In genomic region chr5:30709744-30710383, GRCm38 (mm10) we compare ENCODE assay signal across 9 mouse cellular contexts. TPM values are rescaled to one million over a fixed set of nuclear protein-coding genes. Genes with fewer than 3 reads are reported as not detected.
DNase-seq lines count a peak whose midpoint lies in the region; ATAC-seq and TF ChIP-seq lines count a peak whose summit lies in the region.
"Had no signal": no experiment of that assay in that cellular context is flagged by ENCODE, and none has a peak within 500 bp of the region (broad histone marks: within the 10 kb centered on the region; RNA-seq: fewer than 3 reads in every experiment).

No protein-coding gene starts in this region.

- no peaks in the 10 kb centered on the region for H3K36me3 ChIP-seq in kidney, embryonic 15.5 days
- H3K36me3 ChIP-seq in intestine, embryonic 15.5 days: no peaks in the 10 kb centered on the region
- H3K36me3 ChIP-seq in limb, embryonic 14.5 days (ENCODE audit: control insufficient read depth, insufficient read depth, low read length): no peaks in the 10 kb centered on the region
- H3K36me3 ChIP-seq in thymus, adult 2 months (ENCODE audit: control insufficient read depth, insufficient read depth, low read length): no peaks in the 10 kb centered on the region

- no peak overlapping the region for H3K4me3 ChIP-seq in kidney, embryonic 15.5 days (replicated peaks)
- H3K4me3 ChIP-seq in intestine, embryonic 15.5 days (replicated peaks): no peak overlapping the region
- no peak overlapping the region for H3K4me3 ChIP-seq in limb, embryonic 14.5 days (replicated peaks; ENCODE audit: low read length)
- H3K4me3 ChIP-seq in olfactory bulb, adult 2 months (ENCODE audit: insufficient read depth, low read depth, low read length): no peak overlapping the region
- no peak overlapping the region for H3K4me3 ChIP-seq in thymus, adult 2 months (ENCODE audit: control insufficient read depth, insufficient read depth, low read length)
- H3K4me3 ChIP-seq: erythroblast, embryonic 14.5 days had no signal

- peaks cover 35% of the 10 kb centered on the region for H3K4me1 ChIP-seq in kidney, embryonic 15.5 days
- H3K4me1 ChIP-seq in intestine, embryonic 15.5 days (replicated peaks): peaks cover 28% of the 10 kb centered on the region
- peaks cover 9% of the 10 kb centered on the region for H3K4me1 ChIP-seq in limb, embryonic 14.5 days (ENCODE audit: control insufficient read depth, insufficient read depth, low read length)
- H3K4me1 ChIP-seq in olfactory bulb, adult 2 months (ENCODE audit: control insufficient read depth, insufficient read depth, low read length): peaks cover 22% of the 10 kb centered on the region
- peaks cover 18% of the 10 kb centered on the region for H3K4me1 ChIP-seq in thymus, adult 2 months (replicated peaks; ENCODE audit: control insufficient read depth, insufficient read depth, low read length)

- DNase-seq in kidney, adult 11 months: peak; percentile 63
- peak; percentile 72 for DNase-seq in brain, embryonic 18.5 days (ENCODE audit: low read depth, low spot score)
- DNase-seq in forelimb bud, embryonic 11.5 days (ENCODE audit: low read depth, low spot score): peak; percentile 92
- DNase-seq in limb, embryonic 14.5 days (ENCODE audit: low spot score): peak; percentile 92
- DNase-seq in thymus, adult 2 months: peak; percentile 70

- TF ChIP-seq POLR2A in limb, embryonic 14.5 days (IDR thresholded peaks at IDR 0.05; ENCODE audit: borderline replicate concordance, extremely low read depth, insufficient read depth, insufficient read length): no peak
- TF ChIP-seq POLR2A in olfactory bulb, adult 2 months (IDR thresholded peaks at IDR 0.05; ENCODE audit: insufficient read depth, low read depth, low read length): no peak
- no peak for TF ChIP-seq POLR2A in thymus, adult 2 months (IDR thresholded peaks at IDR 0.05; ENCODE audit: control insufficient read depth, extremely low read depth, insufficient read depth, low read length, poor library complexity)

- ATAC-seq in kidney, embryonic 15.5 days (replicated peaks; ENCODE audit: low FRiP score): no peak
- ATAC-seq in intestine, embryonic 15.5 days: 0 out of 2 replicates have a peak, but pooled peaks have one; percentile 15
- peak; percentile 53 for ATAC-seq in limb, embryonic 14.5 days (ENCODE audit: low FRiP score, low read depth)

- H3K27ac ChIP-seq in kidney, embryonic 15.5 days: no peak overlapping the region
- H3K27ac ChIP-seq in intestine, embryonic 15.5 days: no peak overlapping the region
- no peak overlapping the region for H3K27ac ChIP-seq in limb, embryonic 14.5 days (replicated peaks; ENCODE audit: low read depth, low read length)
- no peak overlapping the region for H3K27ac ChIP-seq in olfactory bulb, adult 2 months (ENCODE audit: insufficient read depth, low read depth, low read length)
- H3K27ac ChIP-seq in thymus, adult 2 months (ENCODE audit: control insufficient read depth, insufficient read depth, low read length): no peak overlapping the region

- no peaks in the 10 kb centered on the region for H3K9me3 ChIP-seq in kidney, embryonic 15.5 days (replicated peaks)
- no peaks in the 10 kb centered on the region for H3K9me3 ChIP-seq in intestine, embryonic 15.5 days
- no peaks in the 10 kb centered on the region for H3K9me3 ChIP-seq in limb, embryonic 14.5 days (ENCODE audit: control insufficient read depth, low read length)

- peaks cover 60% of the 10 kb centered on the region for H3K27me3 ChIP-seq in kidney, embryonic 15.5 days
- H3K27me3 ChIP-seq in intestine, embryonic 15.5 days (replicated peaks): peaks cover 44% of the 10 kb centered on the region
- H3K27me3 ChIP-seq in limb, embryonic 14.5 days (ENCODE audit: control insufficient read depth, insufficient read depth, low read length): peaks cover 45% of the 10 kb centered on the region
- peaks cover 18% of the 10 kb centered on the region; the same call in 1 of the 2 replicates for H3K27me3 ChIP-seq in thymus, adult 2 months (ENCODE audit: control insufficient read depth, insufficient read depth, low read length)

- H3K4me2 ChIP-seq in kidney, embryonic 15.5 days: no peak overlapping the region
- H3K4me2 ChIP-seq in intestine, embryonic 15.5 days (replicated peaks): no peak overlapping the region
- H3K4me2 ChIP-seq in limb, embryonic 14.5 days (replicated peaks; ENCODE audit: low read depth, low read length, severe bottlenecking): no peak overlapping the region

- WGBS in kidney, embryonic 15.5 days: 11% methylated on average over 13 of the region's 13 CpGs
- 10% methylated on average over 13 of the region's 13 CpGs for WGBS in intestine, embryonic 15.5 days
- WGBS in limb, embryonic 14.5 days: 10% methylated on average over 13 of the region's 13 CpGs
- 4% methylated on average over 13 of the region's 13 CpGs for WGBS in olfactory bulb, adult 2 months
- 8% methylated on average over 12 of the region's 13 CpGs for WGBS in thymus, adult 2 months

- H3K9ac ChIP-seq in kidney, embryonic 15.5 days: no peak overlapping the region
- H3K9ac ChIP-seq in intestine, embryonic 15.5 days: no peak overlapping the region
- H3K9ac ChIP-seq in limb, embryonic 14.5 days (ENCODE audit: low read depth, low read length, severe bottlenecking): no peak overlapping the region

- TF ChIP-seq CTCF in olfactory bulb, adult 2 months (IDR thresholded peaks at IDR 0.05; ENCODE audit: insufficient read depth, low read depth, low read length): peak; percentile 67; the same call in 1 of the 2 replicates
- TF ChIP-seq CTCF in thymus, adult 2 months (IDR thresholded peaks at IDR 0.05; ENCODE audit: borderline replicate concordance, control insufficient read depth, extremely low read depth, insufficient read depth, low read length, poor library complexity): peak; percentile 53; the same call in 1 of the 2 replicates

RNA-seq across cellular contexts. Expression of gene Dpysl5, which starts 1.5 kb away (rescaled TPM):
- 6.8 and 7.7 TPM in 2 replicates for polyA plus RNA-seq in kidney, embryonic 15.5 days (2015; fragmentation: Nextera tagmentation; extraction: Ambion mirVana)
- 6.6 and 7.1 TPM in 2 replicates for polyA plus RNA-seq in intestine, embryonic 15.5 days (2015; fragmentation: Nextera tagmentation; extraction: Ambion mirVana)
- 9.2 and 9.9 TPM in 2 replicates for polyA plus RNA-seq in limb, embryonic 14.5 days (2012; rRNA removed)
- polyA plus RNA-seq in limb, embryonic 14.5 days (2014; fragmentation: Nextera tagmentation; extraction: Ambion mirVana): 4.6 and 5.8 TPM in 2 replicates
- polyA plus RNA-seq in olfactory bulb, adult 2 months (2012; ENCODE audit: insufficient read depth, insufficient read length, low replicate concordance, missing spikeins): not detected in 2 replicates
- 0.75 and 0.92 TPM in 2 replicates for polyA plus RNA-seq in thymus, adult 2 months (2012; rRNA removed)
- polyA plus RNA-seq: erythroblast, embryonic 14.5 days had no signal

RNA-seq across cellular contexts. Expression of gene Cenpa, which starts 43.3 kb away (rescaled TPM):
- 298 and 308 TPM in 2 replicates for polyA plus RNA-seq in kidney, embryonic 15.5 days (2015; fragmentation: Nextera tagmentation; extraction: Ambion mirVana)
- polyA plus RNA-seq in intestine, embryonic 15.5 days (2015; fragmentation: Nextera tagmentation; extraction: Ambion mirVana): 216 and 224 TPM in 2 replicates
- 206 and 228 TPM in 2 replicates for polyA plus RNA-seq in limb, embryonic 14.5 days (2012; rRNA removed)
- 272 and 276 TPM in 2 replicates for polyA plus RNA-seq in limb, embryonic 14.5 days (2014; fragmentation: Nextera tagmentation; extraction: Ambion mirVana)
- polyA plus RNA-seq in olfactory bulb, adult 2 months (2012; ENCODE audit: insufficient read depth, insufficient read length, low replicate concordance, missing spikeins): 423 TPM in 1 of 2 replicates, not detected in the other
- 161 and 208 TPM in 2 replicates for polyA plus RNA-seq in thymus, adult 2 months (2012; rRNA removed)
